Comparison of ENCODE assay signal across 10 mouse cellular contexts in genomic region chr9:67024889-67025692, GRCm38 (mm10). TPM values are rescaled to one million over a fixed set of nuclear protein-coding genes. Genes with fewer than 3 reads are reported as not detected.
DNase-seq lines count a peak whose midpoint lies in the region; ATAC-seq and TF ChIP-seq lines count a peak whose summit lies in the region.
"Had no signal": no experiment of that assay in that cellular context is flagged by ENCODE, and none has a peak within 500 bp of the region (broad histone marks: within the 10 kb centered on the region; RNA-seq: fewer than 3 reads in every experiment).

No protein-coding gene starts in this region.

- TF ChIP-seq EP300 in liver, embryonic 14.5 days (IDR thresholded peaks at IDR 0.05; ENCODE audit: low read depth), result peak; percentile 97

- H3K27me3 ChIP-seq in liver, embryonic 14.5 days (ENCODE audit: control insufficient read depth, insufficient read depth, low read length), result no peaks in the 10 kb centered on the region
- H3K27me3 ChIP-seq in hindbrain, embryonic 16.5 days (replicated peaks; ENCODE audit: control insufficient read depth, insufficient read depth, low read length), result no peaks in the 10 kb centered on the region
- H3K27me3 ChIP-seq: embryonic facial prominence, embryonic 13.5 days had no signal

- no peaks in the 10 kb centered on the region for H3K9me3 ChIP-seq in liver, embryonic 14.5 days (ENCODE audit: control insufficient read depth, low read length)
- no peaks in the 10 kb centered on the region for H3K9me3 ChIP-seq in hindbrain, embryonic 16.5 days (ENCODE audit: control insufficient read depth, low read length)
- H3K9me3 ChIP-seq: embryonic facial prominence, embryonic 13.5 days had no signal

- peak; percentile 27; the same call in 1 of the 2 replicates for TF ChIP-seq CTCF in liver, embryonic 14.5 days (IDR thresholded peaks at IDR 0.05; ENCODE audit: low read depth)

- WGBS in liver, embryonic 14.5 days (ENCODE audit: insufficient replicate concordance), result 18% methylated on average over 17 of the region's 17 CpGs
- 92% methylated on average over 17 of the region's 17 CpGs for WGBS in hindbrain, embryonic 16.5 days

- H3K36me3 ChIP-seq in liver, embryonic 14.5 days (replicated peaks; ENCODE audit: control insufficient read depth, insufficient read depth, low read depth), result peaks cover 84% of the 10 kb centered on the region
- peaks cover 25% of the 10 kb centered on the region for H3K36me3 ChIP-seq in hindbrain, embryonic 16.5 days (ENCODE audit: control insufficient read depth, insufficient read depth, low read length)

- H3K4me3 ChIP-seq in liver, embryonic 14.5 days (ENCODE audit: insufficient read depth in 1 of 2, low read depth in 2 of 2, low read length in 2 of 2), result peak overlapping the region; percentile 37 to 40
- H3K4me3 ChIP-seq in hindbrain, embryonic 16.5 days (ENCODE audit: low read length), result no peak overlapping the region
- H3K4me3 ChIP-seq: embryonic facial prominence, embryonic 13.5 days had no signal

- H3K4me2 ChIP-seq in liver, embryonic 14.5 days (ENCODE audit: low read depth), result peak overlapping the region; percentile 73
- no peak overlapping the region for H3K4me2 ChIP-seq in hindbrain, embryonic 16.5 days (ENCODE audit: low read length)
- H3K4me2 ChIP-seq: embryonic facial prominence, embryonic 13.5 days had no signal

- DNase-seq in spleen, adult 12 weeks (ENCODE audit: low spot score), result peak; percentile 71
- DNase-seq in spleen, adult 18-20 months, result no peak
- DNase-seq in gastrocnemius, adult 8-10 months (ENCODE audit: low spot score in 2 of 2), result peak; percentile 54 to 63
- DNase-seq in liver, embryonic 14.5 days (ENCODE audit: low read depth in 3 of 3, low spot score in 3 of 3), result peak; percentile 93 to 96 (median 96)
- DNase-seq in neural tube, embryonic 10.5 days (ENCODE audit: extremely low spot score, low spot score), result no peak
- DNase-seq in layer of hippocampus, adult 9-11 months, result no peak
- DNase-seq in right cerebral cortex, adult 18-20 months, result no peak
- DNase-seq: kidney, postnatal 10 days had no signal

- peak overlapping the region; percentile 71 for H3K9ac ChIP-seq in liver, embryonic 14.5 days (replicated peaks)
- H3K9ac ChIP-seq in hindbrain, embryonic 16.5 days (ENCODE audit: low read depth, low read length), result no peak overlapping the region
- H3K9ac ChIP-seq: embryonic facial prominence, embryonic 13.5 days had no signal

- peaks cover 38 to 39% of the 10 kb centered on the region in 2 experiments for H3K4me1 ChIP-seq in liver, embryonic 14.5 days (replicated peaks; ENCODE audit: control insufficient read depth in 2 of 2, insufficient read depth in 2 of 2, low read length in 1 of 2)
- no peaks in the 10 kb centered on the region for H3K4me1 ChIP-seq in hindbrain, embryonic 16.5 days (ENCODE audit: control insufficient read depth, insufficient read depth, low read depth, low read length)

- peak; percentile 98 for ATAC-seq in liver, embryonic 14.5 days (ENCODE audit: insufficient read depth)
- no peak for ATAC-seq in hindbrain, embryonic 16.5 days

- H3K27ac ChIP-seq in liver, embryonic 14.5 days, result peak overlapping the region; percentile 98
- no peak overlapping the region for H3K27ac ChIP-seq in hindbrain, embryonic 16.5 days (ENCODE audit: low read depth, low read length)

RNA-seq across cellular contexts. Expression of gene Tpm1, which starts 24.1 kb away (rescaled TPM):
- total RNA-seq in gastrocnemius, adult 8-10 months (2022), result over 10,000 TPM; 24,112 to 28,307 (median 24,365) TPM
- 49.2 and 87.4 TPM in 2 replicates for polyA plus RNA-seq in liver, embryonic 14.5 days (2012; rRNA removed)
- polyA plus RNA-seq in liver, embryonic 14.5 days (2014; fragmentation: Nextera tagmentation; extraction: Ambion mirVana), result 113 and 116 TPM in 2 replicates
- 187 and 214 TPM in 2 replicates for polyA plus RNA-seq in hindbrain, embryonic 16.5 days (2015; fragmentation: Nextera tagmentation; extraction: Ambion mirVana)

RNA-seq across cellular contexts. Expression of gene Lactb, which starts 49.8 kb away (rescaled TPM):
- 10 to 100 TPM; 18.3 to 23.1 (median 22.6) TPM for total RNA-seq in gastrocnemius, adult 8-10 months (2022)
- 3.8 and 5.6 TPM in 2 replicates for polyA plus RNA-seq in liver, embryonic 14.5 days (2012; rRNA removed)
- polyA plus RNA-seq in liver, embryonic 14.5 days (2014; fragmentation: Nextera tagmentation; extraction: Ambion mirVana), result 6.8 and 7.7 TPM in 2 replicates
- polyA plus RNA-seq in hindbrain, embryonic 16.5 days (2015; fragmentation: Nextera tagmentation; extraction: Ambion mirVana), result 12.1 and 12.3 TPM in 2 replicates

Comparison
In these comparisons a context has a peak if more than half of its experiments do, and no peak if none do; other contexts are left out.
1. DNase-seq: peak in spleen, adult 12 weeks (single experiment), gastrocnemius, adult 8-10 months (2 of 2) and liver, embryonic 14.5 days (3 of 3); none in spleen, adult 18-20 months (0 of 2), neural tube, embryonic 10.5 days (single experiment), layer of hippocampus, adult 9-11 months (single experiment) and right cerebral cortex, adult 18-20 months (single experiment).